Mouse (Mus musculus): Measurements from ENCODE around the gene Rbm19.

GRCm38 (mm10) chr5:120160923-120161658 lies 44.8 kb downstream of the Rbm19 start:
- TF ChIP-seq CTCF (IDR thresholded peaks at IDR 0.05; ENCODE audit: low read depth) (no peak), EP300 (IDR thresholded peaks at IDR 0.05; ENCODE audit: low read depth) (no peak)

All from heart, postnatal 0 days (tissue).